Mouse (Mus musculus) spleen, adult 2 months (tissue): ENCODE results near the gene 1810010H24Rik. TPM values are rescaled to one million over a fixed set of nuclear protein-coding genes. Genes with fewer than 3 reads are reported as not detected.
"Not testable (repeated sequence)": the region's sequence is repeated elsewhere in the genome, so short reads cannot be mapped to it uniquely, and the experiment has no call there.

ENCODE experiments used
- DNase-seq, 2 experiments: peaks; one replicate each; pipeline versions ENCODE4 v3.0.0 to v3.0.0-alpha.2; 2012 to 2021; ENCODE audit warnings: low spot score in 2 of 2, low read depth in 1 of 2
- H3K27ac ChIP-seq: fragments of 200-500 bp; 2 replicates; pipeline ENCODE4 v1.5.1; 2012; ENCODE audit warnings: low read length, inconsistent platforms; ENCODE audit not compliant: insufficient read depth
- H3K27me3 ChIP-seq: fragments of 200-500 bp; 2 replicates; pipeline ENCODE4 v1.6.1; 2012; ENCODE audit warnings: mild to moderate bottlenecking, moderate library complexity, low read length, inconsistent platforms; ENCODE audit not compliant: control insufficient read depth, insufficient read depth
- H3K36me3 ChIP-seq: fragments of 200-500 bp; 2 replicates; pipeline ENCODE4 v1.6.1; 2012; ENCODE audit warnings: mild to moderate bottlenecking, low read length, inconsistent platforms; ENCODE audit not compliant: control insufficient read depth, insufficient read depth
- H3K4me1 ChIP-seq: fragments of 200-500 bp; 2 replicates; pipeline ENCODE4 v1.6.1; 2011; ENCODE audit warnings: inconsistent platforms; ENCODE audit not compliant: control insufficient read depth, insufficient read depth, insufficient read length
- H3K4me3 ChIP-seq: fragments of 200-500 bp; 2 replicates; pipeline ENCODE4 v1.5.1; 2011; ENCODE audit warnings: mild to moderate bottlenecking, inconsistent platforms; ENCODE audit not compliant: insufficient read depth, insufficient read length; ENCODE audit errors: extremely low read depth
- CTCF ChIP-seq: fragments of 200-500 bp; IDR thresholded peaks from 2 replicates; pipeline ENCODE4 v1.5.1; 2011; ENCODE audit warnings: mild to moderate bottlenecking, inconsistent platforms; ENCODE audit not compliant: insufficient read depth, insufficient read length, insufficient replicate concordance; ENCODE audit errors: extremely low read depth
- POLR2A ChIP-seq: fragments of 200-500 bp; IDR thresholded peaks from 2 replicates; pipeline ENCODE4 v1.6.1; 2011; ENCODE audit warnings: low read depth, low read length, inconsistent platforms
- WGBS: fragments of 180-500 bp; shearing (Covaris S2); methylation state at CpG from one replicate; pipeline ENCODE4 v1.1.7; 2018; 5-methylcytosine and 5-hydroxymethylcytosine counted together
- polyA plus RNA-seq: library from polyadenylated mRNA; depleted of rRNA; stranded (reverse); fragments of >200 nt; gene quantifications from 2 replicates; pipeline ENCODE4 v1.2.3, GENCODE M21; 2012; rRNA removed

Gene 1810010H24Rik
- 0.91 and 1.8 TPM in 2 replicates for polyA plus RNA-seq

GRCm38 (mm10) chr11:107025411-107026321 lies at the start of gene 1810010H24Rik:
Gene 1810010H24Rik, plus strand, starts transcription at chr11:107025681.
- peak within 1 kb of the TSS; percentile 55 for H3K4me3 ChIP-seq
- H3K36me3 ChIP-seq = no peaks in the 10 kb centered on the region
- H3K4me1 ChIP-seq = peaks cover 7% of the 10 kb centered on the region
- peak within 1 kb of the TSS; percentile 26; the same call in 1 of the 2 replicates for H3K27ac ChIP-seq
- DNase-seq = peak in 1 of 2 experiments; percentile 29
- TF ChIP-seq POLR2A (no peak), CTCF (no peak)
- 0 out of 2 replicates have a peak, but pooled peaks cover 4% of the 10 kb centered on the region for H3K27me3 ChIP-seq
- WGBS = under 1% methylated on average over 45 of the region's 45 CpGs

- 90% methylated on average over 8 of the region's 8 CpGs for WGBS
- Histone ChIP-seq H3K4me1 (peaks cover 3% of the 10 kb centered on the region; the same call in 1 of the 2 replicates), H3K4me3 (no peak overlapping the region), H3K27ac (no peak overlapping the region), H3K36me3 (no peaks in the 10 kb centered on the region), H3K27me3 (no peaks in the 10 kb centered on the region)
- DNase-seq = no peak
- TF ChIP-seq CTCF (no peak), POLR2A (no peak)
Observed at GRCm38 (mm10) chr11:106976194-106976593, 49.3 kb upstream of the 1810010H24Rik start.

DNA sequence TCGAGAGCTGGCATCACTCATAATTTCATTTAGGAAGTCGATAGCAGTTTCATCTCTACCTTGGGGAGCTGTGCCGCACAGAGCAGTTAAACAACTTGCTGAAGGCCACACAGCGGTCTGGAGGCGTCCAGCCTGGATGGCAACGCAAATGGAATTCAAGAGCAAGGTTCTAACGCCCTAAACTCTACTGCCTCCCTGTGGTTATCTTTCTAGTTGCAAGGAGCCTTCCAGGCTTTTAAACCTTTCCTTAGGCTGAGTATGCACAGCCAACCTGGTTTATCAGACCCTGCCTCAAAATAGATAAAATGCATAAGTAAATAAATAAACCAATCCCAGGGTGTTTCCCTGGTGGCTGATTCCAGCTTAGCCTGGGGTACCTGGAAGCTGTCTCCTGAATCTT lies 45.0 kb upstream of the 1810010H24Rik start:
- DNase-seq = peak in 1 of 2 experiments; percentile 22
- 37% methylated on average over 7 of the region's 7 CpGs for WGBS

DNA sequence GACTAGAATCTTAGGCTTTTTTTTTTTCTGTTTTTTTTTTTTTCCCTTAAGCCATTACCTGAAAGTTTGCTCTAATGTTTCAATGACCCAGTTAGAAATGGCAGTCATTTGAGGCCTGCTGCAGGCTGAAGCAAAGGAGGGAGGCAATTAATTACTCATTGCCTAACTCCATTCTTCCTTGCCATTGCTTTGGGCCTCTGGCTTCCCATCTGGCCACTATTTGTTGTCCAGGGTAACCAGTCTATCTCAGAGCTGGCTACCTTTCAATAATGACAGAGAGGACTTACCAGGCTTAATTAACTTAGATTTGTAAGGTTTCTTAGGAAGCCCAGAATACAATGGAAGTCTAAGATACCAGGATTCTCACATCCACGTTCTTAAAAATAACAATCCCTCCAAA lies 43.7 kb upstream of the 1810010H24Rik start:
- DNase-seq = no peak
- no peak overlapping the region for H3K27ac ChIP-seq
- no peak for TF ChIP-seq POLR2A
- no peak for TF ChIP-seq CTCF
- H3K27me3 ChIP-seq = no peaks in the 10 kb centered on the region
- H3K4me1 ChIP-seq = 0 out of 2 replicates have a peak, but pooled peaks cover 2% of the 10 kb centered on the region
- H3K4me3 ChIP-seq = no peak overlapping the region
- peaks cover 2% of the 10 kb centered on the region for H3K36me3 ChIP-seq
- 89% methylated on average over 1 of the region's 1 CpGs for WGBS

More for the DNA sequence above, 45.0 kb upstream of the 1810010H24Rik start:
- H3K4me3 ChIP-seq = no peak overlapping the region
- no peak for TF ChIP-seq POLR2A
- TF ChIP-seq CTCF = peak; percentile 38; the same call in 1 of the 2 replicates
- no peak overlapping the region for H3K27ac ChIP-seq
- H3K4me1 ChIP-seq = 0 out of 2 replicates have a peak, but pooled peaks cover 2% of the 10 kb centered on the region
- no peaks in the 10 kb centered on the region for H3K27me3 ChIP-seq
- H3K36me3 ChIP-seq = no peaks in the 10 kb centered on the region

GRCm38 (mm10) chr11:106982351-106982750 lies 43.1 kb upstream of the 1810010H24Rik start:
- TF ChIP-seq CTCF (no peak), POLR2A (no peak)
- DNase-seq = no peak
- H3K4me3 ChIP-seq = no peak overlapping the region
- peaks cover 2% of the 10 kb centered on the region for H3K36me3 ChIP-seq
- 27% methylated on average over 5 of the region's 5 CpGs for WGBS
- no peaks in the 10 kb centered on the region for H3K27me3 ChIP-seq
- H3K4me1 ChIP-seq = 0 out of 2 replicates have a peak, but pooled peaks cover 2% of the 10 kb centered on the region
- H3K27ac ChIP-seq = no peak overlapping the region

DNA sequence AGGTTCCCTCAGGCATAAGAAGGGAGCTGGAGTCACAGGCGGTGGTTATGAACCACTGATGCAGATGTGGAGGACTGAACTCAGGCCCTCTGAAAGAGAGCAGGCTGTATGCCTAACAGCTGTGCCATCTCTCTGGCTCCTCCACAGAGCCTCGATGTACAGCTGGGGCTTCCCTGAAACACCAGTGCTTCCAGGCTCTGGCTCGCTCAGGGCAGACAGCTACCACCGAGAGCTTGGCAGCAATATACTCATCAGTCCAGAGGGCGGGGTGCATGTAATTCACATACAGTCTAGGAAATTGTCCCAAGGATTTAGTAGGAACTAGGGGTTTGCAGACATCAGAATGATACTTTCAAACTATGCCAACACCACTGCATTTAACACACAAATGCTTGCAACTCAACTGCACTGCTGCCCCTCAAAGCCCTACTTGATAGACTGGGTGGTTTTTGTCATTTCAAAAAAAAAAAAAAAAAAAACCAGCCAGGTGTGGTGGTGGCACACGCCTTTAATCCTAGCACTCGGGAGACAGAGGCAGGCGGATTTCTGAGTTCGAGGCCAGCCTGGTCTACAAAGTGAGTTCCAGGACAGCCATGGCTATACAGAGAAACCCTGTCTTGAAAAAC lies 39.4 kb upstream of the 1810010H24Rik start:
- H3K36me3 ChIP-seq = peaks cover 21% of the 10 kb centered on the region
- not testable (repeated sequence) for H3K4me3 ChIP-seq, H3K4me1 ChIP-seq, H3K27me3 ChIP-seq, H3K27ac ChIP-seq, DNase-seq
- WGBS = 90% methylated on average over 9 of the region's 9 CpGs
